In genomic region chr13:98587639-98588038, GRCm38 (mm10) we compare ENCODE assay signal across 10 mouse cellular contexts. TPM values are rescaled to one million over a fixed set of nuclear protein-coding genes. Genes with fewer than 3 reads are reported as not detected.
DNase-seq lines count a peak whose midpoint lies in the region; ATAC-seq and TF ChIP-seq lines count a peak whose summit lies in the region.
"Had no signal": no experiment of that assay in that cellular context is flagged by ENCODE, and none has a peak within 500 bp of the region (broad histone marks: within the 10 kb centered on the region; RNA-seq: fewer than 3 reads in every experiment).

No protein-coding gene starts in this region.

- ATAC-seq in intestine, postnatal 0 days, result 0 out of 2 replicates have a peak, but pooled peaks have one; percentile 7
- peak; percentile 37; the same call in 1 of the 2 replicates for ATAC-seq in neural tube, embryonic 12.5 days (ENCODE audit: low FRiP score, low read depth)
- ATAC-seq in liver, embryonic 11.5 days (replicated peaks; ENCODE audit: low FRiP score), result no peak
- ATAC-seq: Patski had no signal

- H3K4me3 ChIP-seq in layer of hippocampus, adult 2 months, result no peak overlapping the region; the same call in 1 of the 2 replicates
- H3K4me3 ChIP-seq in intestine, postnatal 0 days (ENCODE audit: low read depth, low read length), result 0 out of 2 replicates have a peak overlapping the region, but pooled peaks have one; percentile 5
- H3K4me3 ChIP-seq in neural tube, embryonic 12.5 days, result no peak overlapping the region; the same call in 1 of the 2 replicates
- no peak overlapping the region for H3K4me3 ChIP-seq in liver, embryonic 11.5 days (ENCODE audit: low read depth, low read length)

- H3K4me1 ChIP-seq in intestine, postnatal 0 days (replicated peaks; ENCODE audit: control insufficient read depth, insufficient read depth, low read length), result 0 out of 2 replicates have a peak, but pooled peaks cover 3% of the 10 kb centered on the region
- H3K4me1 ChIP-seq in neural tube, embryonic 12.5 days, result peaks cover 12% of the 10 kb centered on the region
- H3K4me1 ChIP-seq in liver, embryonic 11.5 days (replicated peaks; ENCODE audit: control insufficient read depth, insufficient read depth, low read length), result 0 out of 2 replicates have a peak, but pooled peaks cover 3% of the 10 kb centered on the region

- peak overlapping the region; percentile 85 for H3K27ac ChIP-seq in layer of hippocampus, adult 2 months
- 0 out of 2 replicates have a peak overlapping the region, but pooled peaks have one; percentile 21 for H3K27ac ChIP-seq in intestine, postnatal 0 days (ENCODE audit: low read depth, low read length)
- H3K27ac ChIP-seq in neural tube, embryonic 12.5 days, result no peak overlapping the region
- no peak overlapping the region for H3K27ac ChIP-seq in liver, embryonic 11.5 days (ENCODE audit: low read depth, low read length)
- H3K27ac ChIP-seq: heart, embryonic 15.5 days had no signal

- no peak for DNase-seq in layer of hippocampus, adult 2 months (ENCODE audit: low spot score in 2 of 2)
- DNase-seq in layer of hippocampus, adult 9-10 months (ENCODE audit: low spot score), result no peak
- peak; percentile 70 for DNase-seq in embryo, embryonic 10 days (ENCODE audit: low spot score)
- DNase-seq in liver, embryonic 11.5 days (ENCODE audit: low spot score), result no peak
- DNase-seq in urinary bladder, postnatal 14 days (ENCODE audit: low spot score), result no peak
- no peak for DNase-seq in cerebellum, adult 11-12 months

- no peaks in the 10 kb centered on the region for H3K9me3 ChIP-seq in intestine, postnatal 0 days (ENCODE audit: control insufficient read depth)
- H3K9me3 ChIP-seq in neural tube, embryonic 12.5 days, result no peaks in the 10 kb centered on the region
- no peaks in the 10 kb centered on the region for H3K9me3 ChIP-seq in liver, embryonic 11.5 days (ENCODE audit: control insufficient read depth, low read length)
- H3K9me3 ChIP-seq: heart, embryonic 15.5 days had no signal

- H3K27me3 ChIP-seq in intestine, postnatal 0 days (replicated peaks; ENCODE audit: control insufficient read depth, insufficient read depth, low read length), result no peaks in the 10 kb centered on the region
- peaks cover 25% of the 10 kb centered on the region for H3K27me3 ChIP-seq in neural tube, embryonic 12.5 days (replicated peaks)
- peaks cover 29% of the 10 kb centered on the region for H3K27me3 ChIP-seq in liver, embryonic 11.5 days (replicated peaks; ENCODE audit: control insufficient read depth, insufficient read depth, low read length)
- H3K27me3 ChIP-seq: Patski had no signal

- TF ChIP-seq CTCF in layer of hippocampus, adult 2 months (conservative IDR thresholded peaks at IDR 0.05), result peak; percentile 61
- peak; percentile 44 for TF ChIP-seq CTCF in intestine, postnatal 0 days (IDR thresholded peaks at IDR 0.05; ENCODE audit: low read depth)

- H3K4me2 ChIP-seq in intestine, postnatal 0 days (replicated peaks; ENCODE audit: low read depth), result peak overlapping the region; percentile 52
- peak overlapping the region; percentile 36 for H3K4me2 ChIP-seq in neural tube, embryonic 12.5 days (replicated peaks)
- no peak overlapping the region for H3K4me2 ChIP-seq in liver, embryonic 11.5 days

- no peak overlapping the region for H3K9ac ChIP-seq in intestine, postnatal 0 days (ENCODE audit: low read depth, low read length)
- H3K9ac ChIP-seq in neural tube, embryonic 12.5 days, result no peak overlapping the region
- no peak overlapping the region for H3K9ac ChIP-seq in liver, embryonic 11.5 days (ENCODE audit: low read depth, low read length)
- H3K9ac ChIP-seq: heart, embryonic 15.5 days had no signal

- H3K36me3 ChIP-seq in intestine, postnatal 0 days (ENCODE audit: control insufficient read depth, insufficient read depth), result no peaks in the 10 kb centered on the region
- H3K36me3 ChIP-seq in neural tube, embryonic 12.5 days, result no peaks in the 10 kb centered on the region
- H3K36me3 ChIP-seq in liver, embryonic 11.5 days (ENCODE audit: control insufficient read depth, insufficient read depth, low read length), result no peaks in the 10 kb centered on the region
- H3K36me3 ChIP-seq: heart, embryonic 15.5 days had no signal

- WGBS in intestine, postnatal 0 days, result 16% methylated on average over 14 of the region's 14 CpGs
- whole genome bisulfite sequencing in neural tube, embryonic 12.5 days, result 2% methylated on average over 14 of the region's 14 CpGs
- WGBS in liver, embryonic 11.5 days, result 4% methylated on average over 14 of the region's 14 CpGs

RNA-seq across cellular contexts. Expression of gene Tmem174, which starts 49.6 kb away (rescaled TPM):
- under 1 TPM in 1 of 2 experiments, not detected in 1; 0.15 TPM for total RNA-seq in layer of hippocampus, adult 2 months (2021)
- polyA plus RNA-seq in intestine, postnatal 0 days (2015; fragmentation: Nextera tagmentation; extraction: Ambion mirVana), result 0.21 and 0.34 TPM in 2 replicates
- polyA plus RNA-seq in neural tube, embryonic 12.5 days (2016; fragmentation: Nextera tagmentation; extraction: Ambion mirVana), result not detected in 2 replicates
- not detected in 2 replicates for polyA plus RNA-seq in liver, embryonic 11.5 days (2014; fragmentation: Nextera tagmentation; extraction: Ambion mirVana)
- polyA plus RNA-seq: heart, embryonic 15.5 days; Patski had no signal

Comparison
In these comparisons a context has a peak if more than half of its experiments do, and no peak if none do; other contexts are left out.
1. H3K27ac ChIP-seq: peak in layer of hippocampus, adult 2 months (single experiment) and intestine, postnatal 0 days (single experiment); none in neural tube, embryonic 12.5 days (single experiment) and liver, embryonic 11.5 days (single experiment).